Mouse (Mus musculus) left cerebral cortex, postnatal 36 days (tissue): Measurements from ENCODE around the gene Gm20390. TPM values are rescaled to one million over a fixed set of nuclear protein-coding genes. Genes with fewer than 3 reads are reported as not detected.
"Not testable (repeated sequence)": the region's sequence is repeated elsewhere in the genome, so short reads cannot be mapped to it uniquely, and the experiment has no call there.

ENCODE experiments used
- DNase-seq, 2 experiments: peaks; one replicate each; pipeline ENCODE4 v3.0.0; 2021 to 2022; ENCODE audit warnings: low spot score in 2 of 2, mixed read lengths in 1 of 2
- intact Hi-C: fragments of 180-260 bp; cut with DNase I; formaldehyde crosslinking; loops from one replicate; pipeline ENCODE4 v1.15.1; 2025
- total RNA-seq, 2 experiments: library from RNA; stranded (reverse); gene quantifications; 2 replicates each; pipeline ENCODE4 v1.2.3; 2021

Gene Gm20390
- total RNA-seq, 2 experiments from 2014 or later: 82.1 to 108 TPM

DNA sequence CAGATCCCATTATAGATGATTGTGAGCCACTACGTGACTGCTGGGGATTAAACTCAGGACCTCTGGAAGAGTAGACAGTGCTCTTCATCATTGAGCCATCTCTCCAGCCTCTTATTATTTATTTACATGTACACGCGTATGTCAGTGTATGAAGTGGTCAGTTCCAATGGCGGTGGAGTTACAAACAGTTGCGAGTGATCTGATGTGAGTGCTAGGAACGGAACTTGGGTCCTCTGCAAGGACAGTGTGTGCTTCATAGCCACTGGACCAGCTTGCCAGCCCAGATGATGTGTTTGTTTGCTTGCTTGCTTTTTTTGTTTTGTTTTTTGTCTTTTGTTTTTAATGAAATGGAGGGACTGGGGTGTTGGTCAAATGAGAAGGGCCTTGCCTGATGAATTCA is 1.1 kb upstream of the Gm20390 start:
- intact Hi-C loops: loop anchor here (2.0 kb wide), 1 partner anchor 118 kb away; no protein-coding TSS in a partner anchor

DNA sequence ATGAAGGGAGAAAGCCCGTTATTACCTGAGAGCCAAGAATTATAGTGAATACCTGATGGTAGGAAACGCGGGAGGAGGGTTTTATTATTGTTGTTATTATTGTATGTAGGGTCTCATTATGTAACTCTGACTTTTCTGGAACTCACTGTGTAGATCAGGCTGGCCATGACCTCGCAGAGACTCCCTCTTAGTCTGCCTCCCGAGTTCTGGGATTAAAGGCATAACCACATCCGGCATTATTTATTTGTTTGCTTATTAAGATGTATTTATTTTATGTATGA is 695 bp upstream of the Gm20390 start:
- intact Hi-C loops: loop anchor here (1.0 to 2.0 kb wide), 2 partner anchors 27 to 118 kb away; no protein-coding TSS in a partner anchor
- DNase-seq: no peak

More for the DNA sequence above, 1.1 kb upstream of the Gm20390 start:
- DNase-seq: no peak

DNA sequence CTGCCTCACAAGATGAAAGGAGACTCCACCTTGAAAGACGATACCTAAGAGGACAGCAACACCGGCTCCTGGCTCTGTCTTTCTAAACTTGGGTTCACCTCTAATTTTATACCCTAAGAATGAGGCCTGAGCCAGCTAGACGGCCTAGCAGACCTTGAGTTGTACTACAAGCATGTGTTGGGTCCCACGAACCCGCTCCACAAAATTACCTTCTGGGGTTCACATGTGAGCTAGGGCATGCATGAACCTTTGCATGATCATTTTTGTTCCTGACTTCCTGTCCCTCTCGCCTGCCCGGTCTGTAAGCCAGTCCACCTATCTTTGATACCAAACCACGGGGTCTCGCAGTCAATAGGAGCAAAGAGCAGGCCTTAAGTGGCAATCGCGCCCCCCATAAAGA is 712 bp downstream of the Gm20390 start:
- intact Hi-C loops: no loop called here
- no peak for DNase-seq

DNA sequence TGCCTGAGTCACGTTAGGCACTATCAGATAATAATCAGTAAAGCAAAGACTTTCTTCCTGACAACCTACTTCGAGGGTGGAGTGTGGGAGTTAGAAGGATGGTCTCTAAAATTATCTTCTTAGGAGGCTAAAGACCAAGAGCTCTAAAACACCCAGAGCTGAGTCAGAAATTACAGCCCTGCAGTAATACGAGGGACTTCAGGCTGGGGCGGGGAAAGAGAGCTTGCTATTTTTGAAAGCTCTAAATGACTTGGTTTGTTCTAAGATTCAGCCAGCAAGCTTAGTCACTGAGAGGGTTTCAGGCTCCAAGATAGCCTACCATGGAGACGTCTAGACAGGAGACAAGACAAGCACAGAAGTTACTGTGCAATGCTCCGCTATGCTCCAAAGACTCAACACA is 2.7 kb downstream of the Gm20390 start:
- no peak for DNase-seq
- intact Hi-C loops: no loop called here

DNA sequence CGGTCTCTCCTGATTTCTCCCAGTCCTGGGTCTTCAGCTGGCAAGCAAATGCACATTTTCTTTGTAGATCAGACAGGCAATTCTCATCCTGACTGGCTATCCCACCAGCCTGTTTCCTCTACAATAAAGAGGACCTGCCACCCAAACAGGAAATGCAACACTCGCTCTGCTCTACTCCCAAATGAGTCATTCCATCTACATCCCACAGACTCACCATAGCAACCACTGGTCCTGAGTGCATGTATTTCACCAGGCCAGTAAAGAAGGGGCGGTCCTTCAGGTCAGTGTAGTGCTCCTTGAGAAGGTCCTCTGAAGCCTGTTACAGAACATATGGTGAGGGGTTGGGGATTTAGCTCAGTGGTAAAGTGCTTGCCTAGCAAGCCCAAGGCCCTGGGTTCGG is 5.1 kb downstream of the Gm20390 start:
- no peak for DNase-seq
- intact Hi-C loops: no loop called here

DNA sequence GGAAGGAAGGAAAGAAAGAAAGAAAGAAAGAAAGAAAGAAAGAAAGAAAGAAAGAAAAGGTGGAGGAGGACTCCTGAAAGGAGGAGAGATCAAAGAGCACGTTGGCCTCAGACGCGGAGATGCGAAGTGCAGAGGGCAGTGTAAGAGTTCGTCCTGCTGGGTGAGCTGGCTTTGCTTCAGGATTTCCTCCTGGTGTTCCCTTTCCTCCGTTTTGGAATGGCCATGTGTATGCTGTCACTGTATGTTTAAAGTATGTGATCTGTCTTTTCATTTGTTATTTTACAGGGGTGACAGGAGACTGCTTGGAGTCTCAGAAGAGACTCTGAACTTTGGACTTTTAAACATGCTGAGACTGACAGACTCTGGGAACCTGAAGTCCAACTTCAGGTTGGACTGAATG is 6.6 kb downstream of the Gm20390 start:
- intact Hi-C loops: no loop called here
- DNase-seq: no peak

DNA sequence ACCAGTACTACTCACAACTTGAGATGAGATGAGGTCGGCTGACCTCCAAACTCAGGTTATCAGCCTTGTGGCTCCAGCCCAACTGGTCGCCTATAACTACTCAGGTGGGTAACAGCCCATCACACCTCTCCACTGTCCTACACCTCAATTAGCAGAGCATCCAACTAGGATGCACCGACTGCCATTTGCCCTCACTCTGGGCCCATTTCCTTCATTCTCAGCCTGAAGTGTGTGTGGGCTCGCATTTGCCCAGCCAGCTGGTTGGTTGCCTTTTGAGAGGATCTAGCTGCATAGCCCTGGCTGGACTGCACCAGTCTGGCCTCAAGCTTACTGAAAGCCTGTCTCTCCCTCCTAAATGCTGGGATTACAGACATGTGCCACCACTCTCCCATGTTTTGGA is 10.3 kb downstream of the Gm20390 start:
- intact Hi-C loops: no loop called here

DNA sequence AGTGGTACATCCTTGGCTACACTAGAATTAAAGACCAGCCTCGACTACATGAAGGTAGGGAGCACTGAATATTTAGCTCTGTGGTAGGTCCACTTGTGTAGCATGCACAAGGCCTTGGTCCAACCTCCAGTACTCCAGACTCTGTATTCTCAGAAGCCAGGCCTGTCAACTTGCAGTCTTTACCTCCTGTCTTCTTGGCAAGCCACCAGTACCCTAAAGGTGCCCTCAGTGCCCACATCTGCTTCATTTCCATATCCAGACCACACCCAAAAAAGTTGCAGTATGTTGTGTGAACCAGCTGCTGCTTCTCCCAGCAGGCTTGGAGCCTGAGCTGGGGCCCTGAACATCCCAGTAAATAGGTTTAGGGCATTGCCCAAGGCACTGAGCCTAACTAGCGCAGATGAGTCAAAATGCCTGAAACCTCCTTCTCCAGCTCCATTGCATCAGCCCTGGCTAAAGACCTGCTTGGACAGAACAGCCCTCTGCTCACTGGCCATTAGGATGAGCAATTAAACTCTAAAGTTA is 11.0 kb downstream of the Gm20390 start:
- intact Hi-C loops: no loop called here
- DNase-seq: no peak

More for the DNA sequence above, 10.3 kb downstream of the Gm20390 start:
- DNase-seq: no peak

DNA sequence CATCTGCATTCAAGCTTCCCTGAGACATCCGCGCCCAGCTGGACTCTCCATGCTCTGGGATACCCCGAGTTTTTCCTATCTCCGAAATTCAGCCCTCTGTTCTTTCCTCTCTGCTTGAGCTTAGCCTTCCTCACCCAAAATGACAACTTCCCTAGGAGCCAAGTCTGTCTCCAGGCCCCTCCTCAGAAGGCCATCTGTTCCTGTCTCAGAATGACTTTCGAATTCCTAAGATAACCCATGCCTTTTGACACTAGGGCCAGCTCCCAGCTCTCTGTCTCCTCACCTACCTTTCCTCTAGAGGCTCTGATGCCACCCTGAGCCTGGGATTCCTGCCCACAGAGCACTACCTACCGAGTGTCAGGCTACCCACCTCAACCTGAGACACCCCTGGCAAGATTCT is 11.9 kb downstream of the Gm20390 start, which contains the start of gene Nme2:
Gene Nme2, minus strand, starts transcription at position 101 of the 400 bp plus-strand sequence.
- no peak for DNase-seq
- intact Hi-C loops: no loop called here

DNA sequence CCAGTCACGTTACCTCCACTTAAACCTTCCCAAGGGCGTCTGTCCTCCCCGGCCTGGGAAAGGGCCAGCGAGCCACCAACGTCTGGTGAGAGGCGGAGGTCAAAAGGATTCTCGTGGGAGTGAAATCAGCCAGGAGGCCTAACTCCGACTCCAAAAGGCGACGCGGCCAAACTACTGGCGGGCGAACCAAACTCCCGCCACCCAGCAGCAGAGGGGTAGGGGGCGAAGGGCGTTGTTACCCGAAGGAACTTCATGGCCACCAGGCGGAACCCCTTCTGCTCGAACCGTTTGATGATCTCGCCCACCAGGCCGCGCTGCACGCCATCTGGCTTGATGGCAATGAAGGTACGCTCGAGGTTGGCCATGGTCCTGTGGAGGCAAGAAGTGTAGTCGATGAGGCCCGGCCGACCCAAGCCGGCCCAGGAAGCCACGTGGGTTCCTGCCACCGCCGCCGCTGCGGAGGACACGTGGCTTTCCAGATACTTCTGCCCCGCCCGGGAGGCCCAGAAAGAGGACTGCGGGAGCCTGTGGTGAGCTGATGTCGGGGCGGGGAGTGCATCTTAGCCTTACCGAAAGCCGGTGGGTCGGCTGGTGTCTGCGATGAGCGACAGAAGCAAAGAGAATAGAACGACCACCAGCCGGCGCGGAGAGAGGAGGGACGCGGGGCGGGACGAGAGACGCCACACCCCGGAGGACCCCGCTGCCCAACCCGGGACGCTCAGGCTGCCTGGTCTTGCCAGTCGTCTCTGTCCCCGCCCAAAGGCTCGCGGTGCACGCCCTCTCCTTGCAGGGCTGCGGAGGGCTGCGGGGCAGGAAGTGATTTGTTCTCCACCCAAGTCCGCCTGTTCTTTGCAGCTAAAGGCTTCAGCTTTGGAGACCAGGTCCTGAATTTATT is 12.6 kb downstream of the Gm20390 start:
- peak; percentile 87 for DNase-seq
- intact Hi-C loops: no loop called here

DNA sequence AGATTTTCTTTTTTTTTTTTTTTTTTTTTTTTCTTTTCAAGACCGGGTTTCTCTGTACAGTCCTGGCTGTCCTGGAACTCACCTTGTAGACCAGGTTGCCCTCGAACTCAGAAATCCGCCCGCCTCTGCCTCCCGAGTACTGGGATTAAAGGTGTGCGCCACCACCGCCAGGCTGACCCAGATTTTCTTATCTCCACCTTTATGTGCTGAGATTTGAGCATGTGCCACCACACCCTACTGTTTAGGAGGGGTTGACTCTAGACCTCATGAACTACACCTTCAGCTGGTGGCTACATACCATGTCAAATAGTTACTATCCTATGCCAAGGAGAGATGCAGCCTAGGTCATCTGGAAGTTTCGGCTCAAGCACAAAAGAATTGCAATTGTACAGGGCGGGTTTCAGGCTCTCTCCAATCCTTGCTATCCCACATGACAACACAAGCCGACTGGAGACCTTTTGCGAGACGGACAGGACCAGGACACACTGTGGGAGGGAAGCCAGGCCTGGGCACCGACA is 13.3 kb downstream of the Gm20390 start:
- intact Hi-C loops: no loop called here

DNA sequence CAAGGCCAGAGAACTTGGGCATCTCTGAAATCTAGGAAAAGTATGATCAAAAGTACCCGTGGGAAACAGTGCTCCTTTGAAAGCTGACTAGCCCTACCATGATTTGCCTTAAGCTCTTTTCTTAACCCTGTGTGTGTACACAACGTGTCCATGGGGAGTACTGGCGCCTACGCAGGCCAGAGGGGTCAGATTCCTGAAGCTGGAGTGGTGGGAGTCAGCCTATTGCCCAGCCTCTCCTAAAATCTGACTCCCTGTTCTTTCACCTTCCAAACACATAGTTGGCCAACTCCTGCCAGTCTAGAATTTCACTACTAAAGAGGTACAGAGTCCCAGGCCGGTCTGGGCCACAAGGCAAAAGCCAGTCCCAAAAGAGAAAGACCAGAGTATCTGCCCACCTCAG is 15.7 kb downstream of the Gm20390 start:
- intact Hi-C loops: no loop called here

More for the DNA sequence above, 13.3 kb downstream of the Gm20390 start:
- no peak for DNase-seq

DNA sequence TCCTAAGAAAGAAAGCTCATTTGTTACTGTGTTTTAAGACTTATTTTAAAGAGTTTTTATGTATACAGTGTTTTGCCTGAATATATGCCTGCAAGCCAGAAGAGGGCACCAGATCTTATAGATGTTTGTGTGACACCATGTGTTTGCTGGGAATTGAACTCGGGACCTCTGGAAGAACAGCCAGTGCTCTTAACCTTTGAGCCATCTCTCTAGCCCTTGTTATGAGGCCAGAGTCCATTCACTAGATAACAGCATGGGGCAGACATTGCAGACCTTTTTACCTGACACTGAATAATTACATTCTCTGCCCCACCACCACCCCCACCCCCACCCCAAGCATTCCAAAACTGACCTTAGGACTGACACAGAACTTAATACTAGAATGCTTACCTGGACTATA is 18.0 kb downstream of the Gm20390 start:
- intact Hi-C loops: no loop called here
- no peak for DNase-seq

More for the DNA sequence above, 15.7 kb downstream of the Gm20390 start:
- no peak for DNase-seq

DNA sequence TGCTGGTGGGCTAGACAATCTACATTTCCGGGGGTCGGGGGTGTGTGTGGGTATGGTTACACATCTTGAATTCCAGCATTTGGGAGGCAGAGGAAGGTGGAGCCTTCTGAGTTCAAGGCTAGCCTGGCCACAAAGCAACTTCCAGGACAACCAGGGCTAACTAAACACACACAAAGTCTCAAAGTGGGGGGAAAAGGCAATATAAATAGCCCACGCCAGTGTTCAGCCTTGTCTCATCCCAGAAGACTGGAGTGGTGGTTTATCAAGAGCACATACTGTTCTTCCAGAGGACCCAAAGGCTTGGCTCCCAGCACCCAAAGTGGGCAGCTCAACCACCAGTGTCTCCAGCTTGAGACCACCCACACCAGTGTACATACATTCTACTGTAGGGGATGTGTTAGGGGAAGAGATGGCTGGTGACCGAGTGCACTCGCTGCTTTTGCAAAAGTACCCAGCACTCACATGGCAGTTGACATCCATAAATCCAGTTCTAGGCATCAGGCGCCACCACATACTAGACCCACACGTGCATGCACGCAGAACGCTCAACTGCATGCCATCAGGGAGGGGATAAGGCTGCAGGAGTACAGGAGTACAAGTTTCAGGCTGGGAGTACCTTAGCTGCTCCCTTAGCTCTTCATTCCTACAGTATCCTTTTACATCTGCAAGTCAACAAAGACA is 19.1 kb downstream of the Gm20390 start:
- DNase-seq: no peak
- intact Hi-C loops: no loop called here

DNA sequence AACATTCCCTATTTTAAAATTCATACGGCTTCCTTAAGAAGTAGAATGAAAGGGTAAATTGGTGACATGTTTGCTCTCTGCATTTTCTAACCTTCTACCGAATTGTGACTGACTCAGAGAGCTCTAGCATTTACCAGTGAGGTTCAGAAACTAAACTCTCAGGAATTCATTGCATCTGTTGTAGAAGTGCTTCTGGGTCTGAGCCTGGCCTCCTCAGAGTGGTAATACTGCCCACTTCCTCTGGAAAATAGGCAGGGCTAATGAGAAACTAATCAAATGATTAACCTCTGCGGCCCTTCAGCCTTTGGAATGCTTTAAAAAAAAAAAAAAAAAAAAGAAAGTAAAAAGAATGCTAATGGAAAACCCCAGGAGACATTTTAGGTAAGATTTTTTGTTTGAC is 23.1 kb downstream of the Gm20390 start:
- intact Hi-C loops: no loop called here
- no peak for DNase-seq

DNA sequence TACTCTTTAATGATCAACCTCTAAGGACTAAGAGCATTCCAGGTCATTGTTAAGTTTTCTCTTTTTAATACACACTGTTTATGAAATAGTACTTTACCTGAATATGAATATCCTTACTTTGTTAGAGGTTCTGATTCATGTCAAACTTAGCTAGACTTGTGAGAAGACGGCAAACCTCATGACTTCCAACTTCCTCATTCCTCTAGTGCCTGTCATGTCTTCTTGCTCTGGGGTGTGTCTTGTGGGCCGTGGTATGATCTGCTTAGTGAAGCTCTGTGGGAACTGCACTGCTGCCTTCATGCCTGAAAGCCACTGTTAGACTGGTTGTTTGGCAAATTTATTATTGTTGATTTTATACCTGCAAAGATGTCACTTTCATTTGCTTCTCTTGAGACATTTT is 27.2 kb downstream of the Gm20390 start:
- intact Hi-C loops: no loop called here
- DNase-seq: no peak

DNA sequence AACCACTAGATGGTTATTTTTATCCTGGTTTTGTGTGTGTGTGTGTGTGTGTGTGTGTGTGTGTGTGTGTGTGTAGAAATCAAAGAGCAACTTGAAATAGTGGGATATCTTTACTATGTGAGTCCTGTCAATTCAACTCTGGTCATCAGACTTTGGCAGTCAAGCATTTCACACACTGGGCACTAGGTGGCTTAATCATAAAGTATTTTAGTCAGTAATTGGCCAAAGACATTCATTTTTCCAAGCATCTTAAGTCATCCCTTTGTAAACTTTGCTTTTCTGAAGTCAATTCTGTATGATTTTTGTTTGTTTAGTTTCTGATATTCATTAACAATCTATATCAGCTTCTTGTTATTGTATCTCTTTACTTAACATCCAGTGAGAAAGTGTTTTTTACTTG is 39.0 kb downstream of the Gm20390 start:
- DNase-seq: no peak
- intact Hi-C loops: no loop called here

DNA sequence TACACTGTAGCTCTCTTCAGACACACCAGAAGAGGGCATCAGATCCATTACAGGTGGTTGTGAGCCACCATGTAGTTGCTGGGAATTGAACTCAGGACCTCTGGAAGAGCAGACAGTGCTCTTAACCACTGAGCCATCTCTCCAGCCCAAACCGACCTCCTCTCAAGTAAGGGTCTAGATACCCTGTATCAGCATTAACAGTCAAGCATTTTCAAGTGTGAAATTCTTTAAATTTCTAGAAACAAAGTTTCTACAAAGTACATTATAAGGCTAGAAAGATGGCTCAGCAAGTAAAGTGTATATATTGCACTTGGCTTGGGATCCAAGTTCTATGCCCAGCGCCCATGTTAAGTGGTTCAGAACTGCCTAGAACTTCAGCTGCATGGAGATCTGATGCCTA is 53.1 kb downstream of the Gm20390 start:
- DNase-seq, intact Hi-C loops: not testable (repeated sequence)

DNA sequence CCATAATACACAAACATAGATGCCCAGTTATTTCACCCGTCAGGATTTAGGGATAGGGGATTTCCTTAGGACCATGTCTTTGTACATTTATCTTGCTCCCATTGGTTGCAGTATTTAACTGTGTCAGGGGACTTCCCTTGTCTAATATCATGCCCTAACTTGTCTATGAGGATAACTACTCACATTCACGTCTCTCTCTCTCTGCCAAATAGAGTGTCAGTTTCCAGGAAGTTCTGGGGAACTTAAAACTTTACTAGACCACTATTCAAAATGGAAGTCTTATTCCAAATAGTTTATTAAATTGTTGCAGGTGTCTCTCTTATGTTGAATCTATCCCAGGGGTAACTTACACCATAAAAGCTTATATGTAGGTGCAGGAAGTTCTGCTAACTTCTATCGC is 56.5 kb downstream of the Gm20390 start:
- no peak for DNase-seq
- intact Hi-C loops: no loop called here

DNA sequence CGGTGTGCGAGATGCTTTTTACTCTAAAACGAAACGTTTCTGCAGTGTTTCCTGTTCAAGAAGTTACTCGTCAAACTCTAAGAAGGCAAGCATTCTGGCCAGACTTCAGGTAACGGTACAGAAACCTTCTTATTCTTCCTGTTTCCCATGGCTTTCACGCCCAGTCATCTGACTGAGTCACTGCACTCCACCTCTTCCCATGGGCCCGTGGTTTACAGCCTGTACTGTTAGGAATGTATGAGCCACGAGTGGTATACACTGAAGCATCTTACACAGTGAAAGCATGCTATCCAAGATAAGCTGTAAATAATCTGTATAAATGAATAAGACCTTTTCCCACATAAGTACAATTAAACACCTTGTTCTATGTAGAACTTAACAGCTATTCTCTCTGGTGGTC is 59.3 kb downstream of the Gm20390 start:
- intact Hi-C loops: no loop called here
- DNase-seq: no peak

DNA sequence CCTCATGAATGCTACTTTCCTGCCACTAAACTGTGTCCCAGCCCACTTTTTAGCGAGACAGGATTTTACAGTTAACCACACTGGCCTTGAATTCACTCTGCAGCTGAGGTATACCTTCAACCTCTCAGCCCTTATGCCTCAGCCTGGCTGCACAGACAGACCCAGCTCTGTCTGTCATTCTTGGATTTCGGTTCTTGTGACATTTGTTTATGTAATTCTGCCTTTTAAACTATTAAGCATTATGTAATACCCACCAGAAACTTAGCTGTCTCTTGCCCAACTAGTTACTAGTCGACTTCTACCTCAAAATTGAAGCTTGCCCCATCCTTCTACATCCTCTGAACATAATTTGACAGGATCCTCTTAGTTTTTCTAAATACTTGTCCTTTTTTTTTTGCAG is 60.3 kb downstream of the Gm20390 start:
- intact Hi-C loops: no loop called here
- DNase-seq: no peak
